In the genomic region with DNA sequence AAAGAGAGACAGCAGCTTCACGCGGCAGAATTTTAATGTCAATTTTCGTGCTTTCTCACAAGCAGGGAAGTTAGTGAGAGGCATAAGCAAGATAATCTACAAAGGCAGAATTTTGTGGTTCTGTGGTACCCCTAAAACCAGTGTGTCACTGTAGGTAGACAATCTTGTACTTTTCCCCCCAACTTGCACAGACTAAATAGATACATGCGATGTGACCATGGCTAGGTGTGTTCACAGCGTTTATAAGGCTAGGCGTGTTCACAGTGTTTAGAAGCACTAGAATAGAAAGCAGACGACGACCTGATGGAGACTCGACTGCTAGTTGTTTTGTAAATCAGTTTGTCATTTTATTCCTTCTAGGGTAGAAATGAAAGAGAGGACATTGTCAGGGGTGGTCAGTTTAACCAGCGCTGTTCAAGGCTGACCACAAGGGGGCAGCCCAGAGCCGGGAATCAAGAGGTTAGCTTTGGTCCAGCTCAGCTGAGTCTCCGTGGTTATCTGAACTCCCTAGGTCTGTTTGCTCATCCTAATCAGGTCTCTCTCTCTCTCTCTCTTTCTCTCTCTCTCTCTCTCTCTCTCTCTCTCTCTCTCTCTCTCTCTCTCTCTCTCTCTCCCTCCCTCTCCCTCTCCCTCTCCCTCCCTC, we compare ENCODE assay signal across 8 mouse cellular contexts. TPM values are rescaled to one million over a fixed set of nuclear protein-coding genes. Genes with fewer than 3 reads are reported as not detected.
DNase-seq lines count a peak whose midpoint lies in the region; ATAC-seq and TF ChIP-seq lines count a peak whose summit lies in the region.
"Had no signal": no experiment of that assay in that cellular context is flagged by ENCODE, and none has a peak within 500 bp of the region (broad histone marks: within the 10 kb centered on the region; RNA-seq: fewer than 3 reads in every experiment).

No protein-coding gene starts in this region.

- H3K4me1 ChIP-seq in intestine, embryonic 15.5 days (replicated peaks): no peaks in the 10 kb centered on the region
- no peaks in the 10 kb centered on the region for H3K4me1 ChIP-seq in midbrain, embryonic 14.5 days (ENCODE audit: control insufficient read depth, insufficient read depth, low read length)
- H3K4me1 ChIP-seq in small intestine, adult 2 months (ENCODE audit: control insufficient read depth, insufficient read depth, insufficient read length, low read length): peaks cover under 1% of the 10 kb centered on the region; the same call in 1 of the 2 replicates

- H3K27me3 ChIP-seq in intestine, embryonic 15.5 days (replicated peaks): no peaks in the 10 kb centered on the region
- H3K27me3 ChIP-seq in midbrain, embryonic 14.5 days (ENCODE audit: control insufficient read depth, insufficient read depth, low read length): no peaks in the 10 kb centered on the region
- no peaks in the 10 kb centered on the region for H3K27me3 ChIP-seq in small intestine, adult 2 months (ENCODE audit: control insufficient read depth, insufficient read depth, low read length)

- H3K9ac ChIP-seq in intestine, embryonic 15.5 days: no peak overlapping the region
- H3K9ac ChIP-seq in midbrain, embryonic 14.5 days (replicated peaks; ENCODE audit: low read length): no peak overlapping the region

- no peak overlapping the region for H3K27ac ChIP-seq in intestine, embryonic 15.5 days
- H3K27ac ChIP-seq in midbrain, embryonic 14.5 days (replicated peaks; ENCODE audit: low read depth, low read length): no peak overlapping the region
- no peak overlapping the region for H3K27ac ChIP-seq in small intestine, adult 2 months (ENCODE audit: insufficient read depth, low read depth, low read length)

- no peak overlapping the region for H3K4me2 ChIP-seq in intestine, embryonic 15.5 days (replicated peaks)
- no peak overlapping the region for H3K4me2 ChIP-seq in midbrain, embryonic 14.5 days (ENCODE audit: low read length)

- H3K9me3 ChIP-seq in intestine, embryonic 15.5 days: no peaks in the 10 kb centered on the region
- H3K9me3 ChIP-seq in midbrain, embryonic 14.5 days (ENCODE audit: control insufficient read depth, low read length): no peaks in the 10 kb centered on the region

- TF ChIP-seq POLR2A in small intestine, adult 2 months (IDR thresholded peaks at IDR 0.05; ENCODE audit: low read depth, low read length): no peak

- TF ChIP-seq CTCF in small intestine, adult 2 months (IDR thresholded peaks at IDR 0.05; ENCODE audit: extremely low read depth, insufficient read length, insufficient replicate concordance, low read depth, low read length): peak; percentile 92

- intact Hi-C loops in left cerebral cortex, postnatal 4 days (cut with DNase I): no loop called here

- DNase-seq in R1 (ENCODE audit: low read depth, low spot score): peak; percentile 71
- DNase-seq in cerebellum, adult 8-10 months: peak; percentile 58
- DNase-seq in frontal cortex, postnatal 14 days (ENCODE audit: low spot score in 2 of 2): peak; percentile 11 to 62
- peak; percentile 87 for DNase-seq in left cerebral cortex, postnatal 4 days
- DNase-seq in midbrain, embryonic 14.5 days: peak; percentile 90

- ATAC-seq in intestine, embryonic 15.5 days: peak; percentile 86
- peak; percentile 74; the same call in 1 of the 2 replicates for ATAC-seq in midbrain, embryonic 14.5 days (ENCODE audit: low FRiP score, low TSS enrichment)

- 35% methylated on average over 12 of the region's 12 CpGs for WGBS in intestine, embryonic 15.5 days
- WGBS in midbrain, embryonic 14.5 days: 35% methylated on average over 12 of the region's 12 CpGs
- WGBS in small intestine, adult 2 months: 39% methylated on average over 12 of the region's 12 CpGs

- no peak overlapping the region for H3K4me3 ChIP-seq in intestine, embryonic 15.5 days (replicated peaks)
- no peak overlapping the region for H3K4me3 ChIP-seq in midbrain, embryonic 14.5 days (replicated peaks; ENCODE audit: low read depth, low read length)
- no peak overlapping the region for H3K4me3 ChIP-seq in small intestine, adult 2 months (ENCODE audit: low read depth, low read length)
- H3K4me3 ChIP-seq: megakaryocyte, embryonic 14.5 days had no signal

- no peaks in the 10 kb centered on the region for H3K36me3 ChIP-seq in intestine, embryonic 15.5 days
- no peaks in the 10 kb centered on the region for H3K36me3 ChIP-seq in midbrain, embryonic 14.5 days (ENCODE audit: control insufficient read depth, insufficient read depth, low read length)
- no peaks in the 10 kb centered on the region for H3K36me3 ChIP-seq in small intestine, adult 2 months (ENCODE audit: control insufficient read depth, insufficient read depth, low read length)

RNA-seq across cellular contexts. Expression of a gene that starts 27.9 kb away (rescaled TPM):
- polyA plus RNA-seq in intestine, embryonic 15.5 days (2015; fragmentation: Nextera tagmentation; extraction: Ambion mirVana): 50.4 and 53.8 TPM in 2 replicates
- total RNA-seq in left cerebral cortex, postnatal 4 days (2021): 10 to 100 TPM; 26.9 to 27.2 TPM
- 17.7 and 27.8 TPM in 2 replicates for polyA plus RNA-seq in midbrain, embryonic 14.5 days (2014; fragmentation: Nextera tagmentation; extraction: Ambion mirVana)
- polyA plus RNA-seq in small intestine, adult 2 months (2012; rRNA removed): 15.1 and 172 TPM in 2 replicates

Comparison
In these comparisons a context has a peak if more than half of its experiments do, and no peak if none do; other contexts are left out.
1. DNase-seq: peak in every context shown above with its lines; median percentile 90 in midbrain, embryonic 14.5 days; 87 in left cerebral cortex, postnatal 4 days; 71 in R1; 58 in cerebellum, adult 8-10 months; 36 in frontal cortex, postnatal 14 days.